8 mouse cellular contexts compared by ENCODE assay signal in the genomic region with DNA sequence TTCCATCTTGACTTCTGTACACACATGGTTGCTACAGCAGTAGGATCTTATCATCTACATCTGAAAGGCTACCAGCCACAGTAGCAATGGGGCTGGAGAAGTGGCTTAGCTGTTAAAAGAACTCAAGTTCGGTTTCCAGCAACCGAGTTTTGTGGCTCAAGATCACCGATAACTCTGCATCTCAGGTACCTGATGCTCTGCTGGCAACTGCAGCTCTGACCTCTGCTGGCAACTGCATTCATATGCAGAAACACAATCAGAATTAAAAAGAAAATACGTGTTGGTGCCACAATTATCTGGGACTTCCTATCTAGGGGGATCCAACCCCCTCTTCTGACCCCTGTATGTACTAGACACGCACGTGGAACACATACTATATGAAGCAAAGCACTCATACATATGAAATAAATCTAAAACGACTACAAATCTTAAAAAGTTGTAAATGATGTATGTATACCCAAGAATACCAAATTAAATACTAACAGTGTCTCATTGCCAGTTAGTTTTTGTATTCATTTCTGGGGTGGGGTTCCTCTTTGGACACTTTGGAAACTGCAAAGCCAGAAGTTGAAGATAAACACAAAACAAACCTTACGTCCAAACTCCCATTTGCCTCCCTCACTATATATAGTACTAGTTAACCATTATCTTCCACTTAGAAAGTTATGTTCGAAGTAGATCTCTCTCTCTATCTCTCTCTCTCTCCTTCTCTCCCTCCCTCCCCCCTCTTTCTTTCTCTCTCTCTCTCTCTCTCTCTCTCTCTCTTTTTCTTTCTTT. TPM values are rescaled to one million over a fixed set of nuclear protein-coding genes. Genes with fewer than 3 reads are reported as not detected.
DNase-seq lines count a peak whose midpoint lies in the region; ATAC-seq and TF ChIP-seq lines count a peak whose summit lies in the region.

No protein-coding gene starts in this region.

- WGBS in heart, embryonic 14.5 days, result 13% methylated on average over 9 of the region's 9 CpGs
- 28% methylated on average over 9 of the region's 9 CpGs for WGBS in forebrain, embryonic 11.5 days
- 21% methylated on average over 9 of the region's 9 CpGs for WGBS in limb, embryonic 15.5 days

- TF ChIP-seq EP300 in ES-Bruce4 (IDR thresholded peaks at IDR 0.05; ENCODE audit: insufficient read depth, low read depth, low read length), result no peak

- TF ChIP-seq POLR2A in ES-Bruce4 (IDR thresholded peaks at IDR 0.05; ENCODE audit: insufficient read depth, low read length), result no peak

- no peaks in the 10 kb centered on the region for H3K9me3 ChIP-seq in heart, embryonic 14.5 days (ENCODE audit: control insufficient read depth, low read length)
- no peaks in the 10 kb centered on the region for H3K9me3 ChIP-seq in ES-Bruce4 (replicated peaks; ENCODE audit: control insufficient read depth, insufficient read depth, low read length, poor library complexity, severe bottlenecking)
- H3K9me3 ChIP-seq in forebrain, embryonic 11.5 days (ENCODE audit: control insufficient read depth, low read length), result no peaks in the 10 kb centered on the region
- no peaks in the 10 kb centered on the region; the same call in 1 of the 2 replicates for H3K9me3 ChIP-seq in limb, embryonic 15.5 days

- ATAC-seq in heart, embryonic 14.5 days (ENCODE audit: insufficient number of reproducible peaks, insufficient read depth, low FRiP score, low read depth), result no peak
- no peak; the same call in 1 of the 2 replicates for ATAC-seq in forebrain, embryonic 11.5 days (replicated peaks; ENCODE audit: low FRiP score)
- no peak for ATAC-seq in limb, embryonic 15.5 days (ENCODE audit: insufficient number of reproducible peaks, low FRiP score, low TSS enrichment, low read depth)

- peak overlapping the region in 1 of 2 experiments; percentile 68; a peak in 2 of 4 replicates for H3K4me3 ChIP-seq in heart, embryonic 14.5 days (ENCODE audit: control insufficient read depth in 1 of 2, insufficient read depth in 1 of 2, low read depth in 1 of 2, low read length in 2 of 2)
- no peak overlapping the region for H3K4me3 ChIP-seq in ES-Bruce4 (ENCODE audit: low read depth, low read length)
- peak overlapping the region; percentile 12; the same call in 1 of the 2 replicates for H3K4me3 ChIP-seq in forebrain, embryonic 11.5 days (ENCODE audit: low read depth, low read length)
- H3K4me3 ChIP-seq in limb, embryonic 15.5 days, result peak overlapping the region; percentile 86

- H3K27ac ChIP-seq in heart, embryonic 14.5 days (replicated peaks in 1 of 2; ENCODE audit: control insufficient read depth in 1 of 2, insufficient read depth in 1 of 2, low read depth in 2 of 2, low read length in 2 of 2), result no peak overlapping the region
- H3K27ac ChIP-seq in ES-Bruce4 (ENCODE audit: insufficient read depth, low read length), result 0 out of 2 replicates have a peak overlapping the region, but pooled peaks have one; percentile 5
- no peak overlapping the region for H3K27ac ChIP-seq in forebrain, embryonic 11.5 days (ENCODE audit: low read depth, low read length)
- no peak overlapping the region for H3K27ac ChIP-seq in limb, embryonic 15.5 days

- no peak for DNase-seq in heart, adult 8-10 months (ENCODE audit: low spot score)
- no peak for DNase-seq in forebrain, embryonic 11.5 days (ENCODE audit: low spot score)
- peak; percentile 63 for DNase-seq in splenic B cell, adult 2 months (ENCODE audit: low read depth, low spot score)
- DNase-seq in frontal cortex, postnatal 36 days (ENCODE audit: low spot score in 2 of 2), result no peak
- DNase-seq in cerebellum, adult 18-20 months, result no peak

- H3K27me3 ChIP-seq in heart, embryonic 14.5 days (ENCODE audit: control insufficient read depth, insufficient read depth, low read length), result no peaks in the 10 kb centered on the region
- H3K27me3 ChIP-seq in ES-Bruce4 (ENCODE audit: control insufficient read depth, insufficient read depth, low read length, poor library complexity, severe bottlenecking), result no peaks in the 10 kb centered on the region
- no peaks in the 10 kb centered on the region for H3K27me3 ChIP-seq in forebrain, embryonic 11.5 days (ENCODE audit: control insufficient read depth, insufficient read depth, low read length)
- no peaks in the 10 kb centered on the region for H3K27me3 ChIP-seq in limb, embryonic 15.5 days
- H3K27me3 ChIP-seq in splenic B cell, adult 2 months (ENCODE audit: control insufficient read depth, insufficient read depth, low read length, poor library complexity, severe bottlenecking), result no peaks in the 10 kb centered on the region

- peaks cover 6 to 16% of the 10 kb centered on the region in 2 experiments for H3K4me1 ChIP-seq in heart, embryonic 14.5 days (ENCODE audit: control insufficient read depth in 2 of 2, insufficient read depth in 2 of 2, low read length in 2 of 2)
- no peaks in the 10 kb centered on the region for H3K4me1 ChIP-seq in ES-Bruce4 (ENCODE audit: control insufficient read depth, insufficient read depth, low read length)
- peaks cover 7% of the 10 kb centered on the region for H3K4me1 ChIP-seq in forebrain, embryonic 11.5 days (replicated peaks; ENCODE audit: control insufficient read depth, insufficient read depth, low read length)
- peaks cover 4% of the 10 kb centered on the region for H3K4me1 ChIP-seq in limb, embryonic 15.5 days

- TF ChIP-seq CTCF in ES-Bruce4 (IDR thresholded peaks at IDR 0.05; ENCODE audit: low read depth, low read length), result no peak

- peak overlapping the region; percentile 58 for H3K9ac ChIP-seq in heart, embryonic 14.5 days (ENCODE audit: low read length)
- peak overlapping the region; percentile 38; the same call in 1 of the 2 replicates for H3K9ac ChIP-seq in ES-Bruce4 (ENCODE audit: low read depth, poor library complexity, severe bottlenecking)
- no peak overlapping the region for H3K9ac ChIP-seq in forebrain, embryonic 11.5 days (ENCODE audit: low read length)
- no peak overlapping the region for H3K9ac ChIP-seq in limb, embryonic 15.5 days

- peak overlapping the region; percentile 67 for H3K4me2 ChIP-seq in heart, embryonic 14.5 days (ENCODE audit: low read length)
- peak overlapping the region; percentile 33; the same call in 1 of the 2 replicates for H3K4me2 ChIP-seq in forebrain, embryonic 11.5 days (ENCODE audit: low read depth, low read length, severe bottlenecking)
- peak overlapping the region; percentile 54; the same call in 1 of the 2 replicates for H3K4me2 ChIP-seq in limb, embryonic 15.5 days

- H3K36me3 ChIP-seq in heart, embryonic 14.5 days (ENCODE audit: control insufficient read depth, insufficient read depth, low read length), result no peaks in the 10 kb centered on the region
- H3K36me3 ChIP-seq in ES-Bruce4 (ENCODE audit: control insufficient read depth, insufficient read depth, low read length, poor library complexity, severe bottlenecking), result no peaks in the 10 kb centered on the region
- H3K36me3 ChIP-seq in forebrain, embryonic 11.5 days (ENCODE audit: control insufficient read depth, insufficient read depth, low read length), result no peaks in the 10 kb centered on the region
- H3K36me3 ChIP-seq in limb, embryonic 15.5 days, result peaks cover 2% of the 10 kb centered on the region; the same call in 1 of the 2 replicates
- H3K36me3 ChIP-seq in splenic B cell, adult 2 months (ENCODE audit: control insufficient read depth, insufficient read depth, low read length, poor library complexity, severe bottlenecking), result no peaks in the 10 kb centered on the region

RNA-seq across cellular contexts. Expression of a gene that starts 0.7 kb away (rescaled TPM):
- polyA plus RNA-seq in heart, embryonic 14.5 days (2014; fragmentation: Nextera tagmentation; extraction: Ambion mirVana), result 45.9 and 48.3 TPM in 2 replicates
- total RNA-seq in heart, adult 8-10 months (2022), result 10 to 100 TPM; 40.5 to 51.6 (median 47.0) TPM
- 22.6 and 25.2 TPM in 2 replicates for polyA plus RNA-seq in ES-Bruce4 (2011; ENCODE audit: insufficient read depth, insufficient read length, low read depth, missing spikeins)
- polyA plus RNA-seq in forebrain, embryonic 11.5 days (2014; fragmentation: Nextera tagmentation; extraction: Ambion mirVana), result 64.7 and 73.9 TPM in 2 replicates
- polyA plus RNA-seq in limb, embryonic 15.5 days (2015; fragmentation: Nextera tagmentation; extraction: Ambion mirVana), result 91.5 and 98.2 TPM in 2 replicates

Comparison
In these comparisons a context has a peak if more than half of its experiments do, and no peak if none do; other contexts are left out.
1. H3K9ac ChIP-seq: peak in heart, embryonic 14.5 days (single experiment) and ES-Bruce4 (single experiment); none in forebrain, embryonic 11.5 days (single experiment) and limb, embryonic 15.5 days (single experiment).
2. Peak in every context shown above with its lines, with median percentiles within 50 percentile points of each other: H3K4me2 ChIP-seq.